Comparison of ENCODE assay signal across 26 mouse cellular contexts in genomic region chr17:83176146-83176545, GRCm38 (mm10). TPM values are rescaled to one million over a fixed set of nuclear protein-coding genes. Genes with fewer than 3 reads are reported as not detected.
DNase-seq lines count a peak whose midpoint lies in the region; ATAC-seq lines count a peak whose summit lies in the region.
"Had no signal": no experiment of that assay in that cellular context is flagged by ENCODE, and none has a peak within 500 bp of the region (broad histone marks: within the 10 kb centered on the region; RNA-seq: fewer than 3 reads in every experiment).

No protein-coding gene starts in this region.

- H3K4me1 ChIP-seq in kidney, embryonic 16.5 days (ENCODE audit: insufficient read depth, low read length) = peaks cover 58% of the 10 kb centered on the region
- peaks cover 13% of the 10 kb centered on the region; the same call in 1 of the 2 replicates for H3K4me1 ChIP-seq in brown adipose tissue, adult 24 weeks (ENCODE audit: control insufficient read depth, insufficient read depth, insufficient read length, low read length)
- H3K4me1 ChIP-seq: megakaryocyte, embryonic 14.5 days had no signal

- no peaks in the 10 kb centered on the region for H3K36me3 ChIP-seq in kidney, embryonic 16.5 days (ENCODE audit: insufficient read depth, low read length)
- H3K36me3 ChIP-seq: heart, embryonic 13.5 days; midbrain, embryonic 12.5 days; neural tube, embryonic 12.5 days had no signal

- WGBS in kidney, embryonic 16.5 days = 75% methylated on average over 4 of the region's 4 CpGs

- H3K9ac ChIP-seq in kidney, embryonic 16.5 days (replicated peaks; ENCODE audit: low read length) = no peak overlapping the region
- H3K9ac ChIP-seq: heart, embryonic 13.5 days; hindbrain, embryonic 14.5 days; midbrain, embryonic 12.5 days; neural tube, embryonic 12.5 days had no signal

- H3K27ac ChIP-seq in kidney, embryonic 16.5 days (ENCODE audit: low read length) = peak overlapping the region; percentile 35
- H3K27ac ChIP-seq in brown adipose tissue, adult 24 weeks (replicated peaks; ENCODE audit: low read depth, low read length) = peak overlapping the region; percentile 89
- H3K27ac ChIP-seq: heart, embryonic 13.5 days; hindbrain, embryonic 14.5 days; midbrain, embryonic 12.5 days; neural tube, embryonic 12.5 days; stomach, postnatal 0 days had no signal

- H3K27me3 ChIP-seq in kidney, embryonic 16.5 days (ENCODE audit: insufficient read depth, low read length) = no peaks in the 10 kb centered on the region
- H3K27me3 ChIP-seq: heart, embryonic 13.5 days; megakaryocyte, embryonic 14.5 days; neural tube, embryonic 12.5 days had no signal

- ATAC-seq in kidney, embryonic 16.5 days (ENCODE audit: low FRiP score, low TSS enrichment) = no peak
- ATAC-seq: forebrain, embryonic 16.5 days; intestine, postnatal 0 days had no signal

- DNase-seq in gastrocnemius, postnatal 25 days = peak; percentile 57
- DNase-seq in gastrocnemius, postnatal 14 days = no peak
- DNase-seq in kidney, postnatal 25 days = no peak
- DNase-seq in adipocyte (ENCODE audit: low spot score) = peak; percentile 96
- DNase-seq: adrenal gland, postnatal 25 days; B cell, adult 2 months; cerebellum, adult 2 months; cerebellum, postnatal 14 days; heart, postnatal 10 days; liver; lung, postnatal 4 days; right cerebral cortex, adult 18-20 months; thymus, postnatal 4 days had no signal

- no peak overlapping the region for H3K4me2 ChIP-seq in kidney, embryonic 16.5 days (replicated peaks; ENCODE audit: low read depth, low read length)
- H3K4me2 ChIP-seq: heart, embryonic 13.5 days; hindbrain, embryonic 14.5 days; midbrain, embryonic 12.5 days; neural tube, embryonic 12.5 days had no signal

- no peaks in the 10 kb centered on the region; the same call in none of the 2 replicates for H3K9me3 ChIP-seq in kidney, embryonic 16.5 days (ENCODE audit: low read length)

- intact Hi-C loops in gastrocnemius, postnatal 14 days (cut with DNase I; ENCODE audit: low total_unique reads) = no loop called here

- H3K4me3 ChIP-seq in kidney, embryonic 16.5 days (ENCODE audit: low read length) = no peak overlapping the region
- H3K4me3 ChIP-seq in brown adipose tissue, adult 24 weeks (ENCODE audit: insufficient read depth, low read depth, low read length) = no peak overlapping the region
- H3K4me3 ChIP-seq: erythroblast, embryonic 14.5 days; heart, embryonic 13.5 days; megakaryocyte, embryonic 14.5 days; midbrain, embryonic 12.5 days; myocyte; neural tube, embryonic 12.5 days had no signal

RNA-seq across cellular contexts. Expression of gene Pkdcc, which starts 38.9 kb away (rescaled TPM):
- 10 to 100 TPM; 51.3 to 98.7 TPM for total RNA-seq in gastrocnemius, postnatal 25 days (2021)
- 10 to 100 TPM; 56.6 to 62.4 TPM for total RNA-seq in gastrocnemius, postnatal 14 days (2021)
- polyA plus RNA-seq in kidney, embryonic 16.5 days (2015; fragmentation: Nextera tagmentation; extraction: Ambion mirVana) = 29.9 and 31.6 TPM in 2 replicates
- polyA plus RNA-seq in brown adipose tissue, adult 24 weeks (2012; ENCODE audit: insufficient read depth, insufficient read length, missing spikeins) = 7.3 and 7.4 TPM in 2 replicates
- total RNA-seq: hematopoietic stem cell, adult 5-6 weeks had no signal

Comparison
In these comparisons a context has a peak if more than half of its experiments do, and no peak if none do; other contexts are left out.
1. DNase-seq: peak in gastrocnemius, postnatal 25 days (single experiment) and adipocyte (single experiment); none in gastrocnemius, postnatal 14 days (single experiment) and kidney, postnatal 25 days (0 of 2).